Mouse (Mus musculus) lung, adult 18-20 months (tissue): ENCODE measurements around the gene Olfr18.
A peak's percentile ranks its signal among the peaks of the same experiment; 100 is the strongest.
"Not testable (repeated sequence)": the region's sequence is repeated elsewhere in the genome, so short reads cannot be mapped to it uniquely, and the experiment has no call there.

Experiments used
- DNase-seq, 2 experiments: peaks; one replicate each; pipeline ENCODE4 v3.0.0; 2022; ENCODE audit warnings: mixed read lengths in 2 of 2

The Olfr18 gene

DNA sequence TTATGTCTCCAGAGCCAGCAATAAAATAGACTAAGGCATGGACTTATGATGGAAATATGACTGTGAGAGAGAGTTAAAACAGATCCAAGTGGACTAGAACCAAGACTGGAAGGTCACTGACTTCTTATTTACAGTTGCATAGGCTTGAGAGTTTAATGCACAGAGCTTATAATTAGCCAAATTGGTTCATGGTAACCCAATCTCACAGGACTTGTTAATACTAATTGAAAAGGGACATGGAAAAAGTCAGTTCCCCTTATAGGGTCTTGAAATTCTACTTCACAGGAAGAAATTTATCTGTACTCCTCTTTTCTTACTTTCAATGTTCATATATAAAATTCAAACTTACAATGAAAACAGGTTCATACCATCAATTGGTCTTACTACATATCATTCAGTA lies at the start of gene Olfr18:
TSS of gene Olfr18 (minus strand) at position 101 of the 400 bp plus-strand sequence.
- DNase-seq, result no peak

DNA sequence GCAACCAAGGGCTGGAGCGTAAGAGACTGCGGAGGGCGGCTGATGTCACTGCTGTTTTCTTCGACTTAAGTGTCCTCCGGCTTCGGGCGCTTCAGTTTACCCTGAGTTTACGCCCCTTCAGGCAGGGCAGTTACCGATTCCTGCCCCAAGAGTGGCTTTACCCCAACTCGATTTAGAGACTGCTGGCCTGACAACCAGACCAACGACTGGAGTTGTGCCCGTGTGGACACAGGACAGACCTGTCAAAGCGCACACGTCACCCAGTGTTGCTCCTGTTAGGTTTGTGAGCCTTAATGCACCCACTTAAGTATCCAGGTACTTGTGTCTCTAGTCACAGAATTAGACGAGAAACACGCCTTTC lies 49.4 kb upstream of the Olfr18 start:
- peak in 1 of 2 experiments; percentile 10 for DNase-seq

DNA sequence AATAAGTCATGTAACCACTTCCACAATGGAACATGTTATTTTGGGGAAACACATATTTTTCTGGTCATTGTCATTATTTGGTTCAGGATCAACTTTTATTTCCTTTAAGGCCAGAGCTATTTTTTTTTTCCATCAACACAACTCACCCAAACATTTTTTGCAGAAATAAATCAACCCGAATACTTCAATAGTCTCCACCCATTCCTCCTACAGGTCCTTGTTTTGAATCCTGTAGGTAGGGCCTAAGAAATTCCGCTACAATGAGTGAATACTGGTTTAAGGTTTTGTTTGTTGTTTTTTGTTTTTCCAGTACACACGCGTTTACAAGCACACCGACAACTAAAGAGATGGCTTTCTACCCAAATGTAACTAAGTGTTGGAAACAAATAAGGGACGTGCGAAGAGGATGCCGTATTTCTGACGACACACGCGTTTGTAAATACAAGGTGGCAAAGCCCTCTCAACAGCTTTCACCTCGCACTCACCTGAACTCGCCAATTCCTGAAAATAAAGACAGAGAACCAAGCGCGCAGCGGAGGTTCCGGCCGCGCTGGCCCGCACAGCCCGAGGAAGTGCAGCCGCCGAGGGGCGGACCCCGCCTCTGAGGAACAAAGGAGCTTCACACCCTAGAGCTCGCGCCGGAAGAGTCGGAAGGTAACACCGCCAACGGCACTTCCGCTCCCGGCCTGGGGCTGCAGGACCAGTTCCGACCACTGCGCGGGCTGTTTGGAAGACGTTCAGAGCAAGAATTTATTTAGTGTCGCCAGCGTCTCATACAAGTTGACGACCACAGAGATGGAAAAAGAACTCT lies 48.8 kb upstream of the Olfr18 start, which contains the start of gene Zfp560:
TSS of gene Zfp560 (minus strand) at position 646 of the 811 bp plus-strand sequence.
- DNase-seq, result peak; percentile 86 to 87

DNA sequence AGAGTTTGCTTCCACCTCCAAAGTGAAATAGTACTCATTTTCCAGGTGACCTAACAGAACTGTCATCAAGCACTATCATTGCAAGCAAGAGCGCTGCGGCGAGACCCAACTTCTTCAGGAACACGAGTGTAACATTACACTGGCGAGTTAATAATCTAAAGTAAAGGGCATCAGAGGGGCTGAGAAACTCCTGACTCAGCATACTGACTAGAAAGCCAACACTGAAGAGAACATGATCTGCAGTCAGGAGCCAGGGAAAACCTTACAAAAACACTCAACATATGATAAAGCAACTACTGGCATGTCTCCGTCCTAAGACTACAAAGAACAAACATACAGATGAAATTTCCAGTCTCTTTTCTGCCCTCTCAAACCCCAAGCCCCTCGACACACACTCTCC lies 47.8 kb upstream of the Olfr18 start:
- DNase-seq, result no peak

DNA sequence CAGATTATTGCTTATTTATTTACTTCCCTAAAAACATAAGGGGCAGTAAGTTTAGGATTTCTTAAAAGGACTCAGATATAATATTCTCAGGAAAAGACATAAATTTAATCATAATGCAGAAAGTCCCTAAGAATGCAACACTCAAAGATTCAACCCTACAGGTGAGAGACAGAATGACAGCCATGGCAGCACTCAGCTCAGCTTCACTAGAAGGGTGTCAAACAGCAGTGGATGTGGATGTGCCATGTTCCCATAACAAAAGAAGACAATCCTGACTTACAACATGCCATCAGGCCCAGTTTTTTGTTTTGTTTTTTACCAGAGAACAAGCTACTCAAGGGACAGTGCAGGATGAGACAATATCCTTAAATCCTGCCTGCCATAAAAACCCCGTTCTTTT lies 38.8 kb upstream of the Olfr18 start:
- no peak for DNase-seq

DNA sequence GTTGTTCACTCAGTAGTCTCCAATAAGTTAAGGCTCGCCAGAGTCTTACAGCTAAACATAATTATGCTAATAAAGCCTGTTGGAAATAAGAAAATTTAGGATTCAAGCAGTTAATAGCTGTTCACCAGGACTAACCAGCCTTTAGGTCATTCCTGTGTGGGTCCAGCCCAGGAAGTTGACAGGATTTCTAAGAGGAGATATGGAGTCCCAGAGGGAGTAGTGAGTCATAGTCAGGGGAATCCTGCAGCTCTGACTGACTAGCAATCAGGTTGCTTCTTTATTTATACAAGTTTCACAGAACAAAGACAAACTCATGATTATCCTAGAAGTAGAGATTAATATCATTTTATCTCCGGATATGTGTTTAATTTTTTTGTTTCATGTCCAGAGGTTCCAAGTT lies 31.4 kb upstream of the Olfr18 start:
- no peak for DNase-seq

DNA sequence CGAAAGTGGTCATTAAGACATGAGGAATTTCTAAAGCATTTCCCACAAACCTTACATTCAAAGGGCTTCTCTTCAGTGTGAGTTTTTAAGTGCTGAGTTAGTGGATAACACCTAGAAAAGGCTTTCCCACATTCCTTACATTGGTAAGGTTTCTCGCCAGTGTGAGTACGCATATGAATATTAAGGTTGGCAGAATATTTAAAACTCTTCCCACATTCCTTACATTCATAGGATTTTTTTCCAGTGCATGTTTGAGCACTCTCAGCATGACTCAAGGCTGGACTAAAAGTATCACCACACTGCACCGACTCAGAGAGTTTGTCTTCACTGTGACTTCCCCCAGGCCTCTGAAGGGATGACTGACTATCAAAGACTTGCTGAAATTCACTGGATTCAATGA lies 12.6 kb upstream of the Olfr18 start:
- no peak for DNase-seq

DNA sequence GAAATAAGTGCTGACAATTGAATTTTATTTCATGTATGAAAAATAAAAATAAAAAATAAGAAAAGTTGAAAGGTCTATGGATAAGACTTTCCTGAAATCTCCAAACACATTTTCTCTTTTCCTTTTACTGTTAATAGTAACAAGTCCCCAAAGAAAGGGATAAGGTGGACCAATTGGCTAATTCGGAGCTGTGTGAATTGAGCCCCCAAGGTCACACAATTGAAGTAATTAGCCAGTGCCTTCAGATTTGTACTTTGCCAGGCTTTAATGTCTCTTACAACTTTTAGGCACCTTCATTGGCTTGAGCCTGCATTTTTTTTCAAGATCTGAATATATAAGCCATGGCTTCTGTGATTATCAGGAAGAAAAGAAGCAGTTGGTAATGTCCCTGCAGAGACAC lies 37.7 kb downstream of the Olfr18 start, which contains the start of gene Olfr873:
TSS of gene Olfr873 (plus strand) at position 301 of the 400 bp plus-strand sequence.
- DNase-seq, result no peak

DNA sequence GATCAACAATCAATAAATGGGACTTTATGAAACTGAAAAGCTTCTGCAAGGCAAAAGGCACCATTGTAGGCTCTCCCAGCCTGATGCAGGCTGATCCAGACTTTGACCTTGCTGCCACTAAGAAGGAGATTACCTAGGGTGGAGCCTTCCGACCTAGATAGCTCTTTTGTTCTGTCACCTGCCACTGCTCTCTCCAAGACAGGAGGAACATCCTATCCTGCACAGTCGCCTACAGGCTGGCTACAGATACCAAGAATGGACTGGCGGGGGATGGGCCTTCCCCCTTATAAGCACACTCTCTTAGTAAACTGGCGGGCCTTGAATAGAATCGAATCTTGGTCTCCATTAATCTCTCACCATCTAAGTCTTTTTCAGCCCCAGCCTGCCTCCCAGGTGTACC lies 40.3 kb downstream of the Olfr18 start:
- not testable (repeated sequence) for DNase-seq

DNA sequence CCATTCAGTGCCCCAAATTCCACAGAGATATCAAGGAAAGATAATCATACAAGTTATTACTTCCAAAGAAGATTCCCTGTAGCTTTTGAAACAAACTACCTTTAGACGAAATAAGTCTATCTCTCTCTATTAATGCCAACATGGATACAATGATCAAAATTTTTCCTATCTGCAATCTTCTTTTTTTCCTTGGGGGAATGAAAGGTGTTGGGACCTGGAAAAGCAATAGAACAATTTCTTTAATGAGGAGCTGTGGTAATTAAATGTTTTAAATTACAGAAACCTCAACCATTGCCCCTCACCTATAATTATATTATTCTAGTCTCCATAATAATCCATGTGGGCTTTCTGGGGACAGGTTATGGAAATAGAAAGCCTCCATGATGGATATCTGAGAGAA lies 53.8 kb downstream of the Olfr18 start, which contains the start of gene Olfr39:
TSS of gene Olfr39 (plus strand) at position 301 of the 400 bp plus-strand sequence.
- DNase-seq, result no peak
